Mouse (Mus musculus): Measurements from ENCODE around the gene Cic.

GRCm38 (mm10) chr7:25341000-25341784 is 73.7 kb downstream of the Cic start:
- TF ChIP-seq GATA1 (IDR thresholded peaks at IDR 0.05; ENCODE audit: low read length) (no peak), TAL1 (IDR thresholded peaks at IDR 0.05; ENCODE audit: low read length) (no peak)

Data from erythroblast, embryonic 14.5 days (primary cell).